Mouse (Mus musculus) inflammation-experienced regulatory T-cells (primary cell): ENCODE results near the gene Cpsf2. TPM values are rescaled to one million over a fixed set of nuclear protein-coding genes. Genes with fewer than 3 reads are reported as not detected.

Experiments
- polyA plus RNA-seq, 2 experiments: library from polyadenylated mRNA; unstranded; fragments of 100-300 nt; shearing (Covaris generic); gene quantifications; one replicate each; pipeline ENCODE4 v1.2.1; 2017

The Cpsf2 gene
- 10 to 100 TPM; 25.3 to 27.3 TPM for polyA plus RNA-seq

GRCm38 (mm10) chr12:101975601-101976571 lies at the start of gene Cpsf2:
Gene Cpsf2 (plus strand): TSS chr12:101975988.

GRCm38 (mm10) chr12:101957942-101958544 lies 17.7 kb upstream of the Cpsf2 start, which contains the start of gene Atxn3:
Gene Atxn3 (minus strand): TSS chr12:101958246.

Other genes with a start within 250 kb of the Cpsf2 start
- gene Fbln5, start 156.9 kb upstream of the Cpsf2 start, polyA plus RNA-seq: 1 to 10 TPM in 1 of 2 experiments, under 1 TPM in 1; 0.07 to 1.1 TPM
- gene Trip11, start 62.7 kb upstream of the Cpsf2 start, polyA plus RNA-seq: 10 to 100 TPM; 61.9 to 65.7 TPM
- 10 to 100 TPM; 18.5 to 21.7 TPM for gene Atxn3, start 17.7 kb upstream of the Cpsf2 start, polyA plus RNA-seq
- gene Slc24a4, start 152.7 kb downstream of the Cpsf2 start, polyA plus RNA-seq: under 1 TPM in 1 of 2 experiments, not detected in 1; 0.17 TPM